Mouse (Mus musculus): ENCODE results near the gene Clmn. TPM values are rescaled to one million over a fixed set of nuclear protein-coding genes. Genes with fewer than 3 reads are reported as not detected.
A peak's percentile ranks its signal among the peaks of the same experiment; 100 is the strongest.

Clmn gene
- polyA plus RNA-seq, 1 experiment from 2014 or later: 8.8 TPM

DNA sequence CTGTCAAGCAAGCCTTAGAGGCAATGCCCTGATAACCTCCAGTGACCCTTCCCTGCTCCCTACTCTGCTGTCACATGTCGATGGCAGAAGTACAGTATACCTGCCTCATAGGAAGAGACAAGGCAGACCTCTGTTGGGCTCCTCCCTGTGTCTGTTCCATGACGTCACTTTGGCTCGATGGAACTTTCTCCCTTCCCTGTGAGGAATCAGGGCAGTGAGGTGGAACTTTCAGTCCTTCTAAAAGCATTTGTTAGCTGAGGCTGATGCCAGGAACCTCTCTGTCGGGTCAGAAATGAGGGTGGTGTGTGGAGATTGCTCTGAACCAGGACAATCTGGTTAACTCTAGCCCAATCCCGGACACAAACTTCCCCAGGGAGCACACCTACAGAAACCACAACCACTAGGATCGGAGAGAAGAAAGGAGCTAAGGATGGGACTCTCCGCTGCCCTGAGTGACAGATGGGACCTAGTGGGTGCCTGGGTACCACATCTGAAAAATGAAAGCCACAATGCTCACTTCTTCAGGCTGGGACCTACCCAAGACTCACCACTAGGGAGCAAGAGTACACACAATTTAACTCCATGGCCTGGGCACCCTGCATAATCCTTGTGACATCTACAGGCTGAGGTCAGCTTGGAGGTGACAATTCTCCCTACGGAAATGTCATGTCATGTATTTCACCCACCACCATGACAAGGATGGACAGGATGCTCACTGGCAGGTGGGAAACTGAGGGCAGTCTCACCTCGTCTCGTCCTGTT, 41.9 kb downstream of the Clmn start:
- ATAC-seq: no peak
- H3K4me3 ChIP-seq (ENCODE audit: low read depth, low read length): no peak overlapping the region
- no peak overlapping the region for H3K9ac ChIP-seq (ENCODE audit: low read depth, low read length)
- peak; percentile 44 for TF ChIP-seq CTCF (IDR thresholded peaks at IDR 0.05; ENCODE audit: low read depth)
- H3K36me3 ChIP-seq (ENCODE audit: control insufficient read depth, insufficient read depth): no peaks in the 10 kb centered on the region
- H3K9me3 ChIP-seq (ENCODE audit: control insufficient read depth): no peaks in the 10 kb centered on the region
- no peak overlapping the region for H3K27ac ChIP-seq (ENCODE audit: low read depth, low read length)
- no peak overlapping the region for H3K4me2 ChIP-seq (replicated peaks; ENCODE audit: low read depth)
- WGBS: 90% methylated on average over 10 of the region's 10 CpGs
- 0 out of 2 replicates have a peak, but pooled peaks cover 8% of the 10 kb centered on the region for H3K4me1 ChIP-seq (replicated peaks; ENCODE audit: control insufficient read depth, insufficient read depth, low read length)
- no peaks in the 10 kb centered on the region for H3K27me3 ChIP-seq (replicated peaks; ENCODE audit: control insufficient read depth, insufficient read depth, low read length)

DNA sequence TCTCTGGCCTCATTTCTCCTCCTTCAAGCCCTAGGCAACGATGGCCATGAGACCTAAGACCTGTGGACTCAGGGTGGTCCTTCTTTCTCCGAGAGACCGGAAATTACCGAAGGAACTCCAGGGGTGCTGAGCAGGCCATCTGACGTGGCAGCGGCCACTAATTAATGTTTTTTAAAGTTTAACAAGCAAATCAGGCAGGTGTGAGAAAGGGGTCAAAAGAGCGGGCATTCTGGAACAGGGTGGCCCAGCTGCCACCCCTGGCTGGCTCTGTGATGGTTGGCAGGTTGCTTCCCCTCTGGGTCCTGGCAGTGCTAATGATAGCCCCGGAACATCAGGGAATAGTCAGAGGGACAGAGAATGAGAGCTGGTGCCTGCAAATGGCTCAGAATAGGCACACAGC, 42.7 kb downstream of the Clmn start:
- Histone ChIP-seq H3K27me3 (replicated peaks; ENCODE audit: control insufficient read depth, insufficient read depth, low read length) (no peaks in the 10 kb centered on the region), H3K9me3 (ENCODE audit: control insufficient read depth) (no peaks in the 10 kb centered on the region), H3K4me1 (replicated peaks; ENCODE audit: control insufficient read depth, insufficient read depth, low read length) (0 out of 2 replicates have a peak, but pooled peaks cover 8% of the 10 kb centered on the region), H3K4me3 (ENCODE audit: low read depth, low read length) (no peak overlapping the region), H3K27ac (ENCODE audit: low read depth, low read length) (no peak overlapping the region), H3K4me2 (replicated peaks; ENCODE audit: low read depth) (no peak overlapping the region), H3K9ac (ENCODE audit: low read depth, low read length) (no peak overlapping the region), H3K36me3 (ENCODE audit: control insufficient read depth, insufficient read depth) (no peaks in the 10 kb centered on the region)
- ATAC-seq: no peak
- 88% methylated on average over 8 of the region's 8 CpGs for WGBS
- TF ChIP-seq CTCF (IDR thresholded peaks at IDR 0.05; ENCODE audit: low read depth): no peak

DNA sequence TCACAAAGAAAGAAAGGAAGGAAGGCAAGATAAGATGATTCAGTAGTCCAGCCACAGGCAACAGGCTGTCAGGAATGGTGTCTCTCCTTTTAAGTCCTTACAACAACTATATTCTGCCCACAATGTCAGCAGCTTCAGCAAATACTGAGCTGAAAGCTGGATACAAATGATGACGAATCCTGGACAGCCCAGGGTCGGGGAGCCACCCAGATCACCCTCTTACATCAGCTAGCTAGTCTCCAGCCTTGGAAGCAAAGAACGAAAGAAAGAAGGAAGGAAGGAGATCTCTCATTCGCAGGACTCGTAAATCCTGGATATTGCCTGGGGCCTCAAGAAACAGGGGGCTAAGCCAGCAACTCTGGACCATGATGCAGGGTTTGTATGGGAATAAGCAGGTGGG, 44.8 kb downstream of the Clmn start:
- no peak for ATAC-seq
- Histone ChIP-seq H3K27me3 (replicated peaks; ENCODE audit: control insufficient read depth, insufficient read depth, low read length) (no peaks in the 10 kb centered on the region), H3K4me3 (ENCODE audit: low read depth, low read length) (no peak overlapping the region), H3K27ac (ENCODE audit: low read depth, low read length) (no peak overlapping the region), H3K4me2 (replicated peaks; ENCODE audit: low read depth) (no peak overlapping the region), H3K36me3 (ENCODE audit: control insufficient read depth, insufficient read depth) (no peaks in the 10 kb centered on the region), H3K9me3 (ENCODE audit: control insufficient read depth) (no peaks in the 10 kb centered on the region), H3K9ac (ENCODE audit: low read depth, low read length) (no peak overlapping the region), H3K4me1 (replicated peaks; ENCODE audit: control insufficient read depth, insufficient read depth, low read length) (0 out of 2 replicates have a peak, but pooled peaks cover 2% of the 10 kb centered on the region)
- WGBS: 74% methylated on average over 5 of the region's 5 CpGs
- no peak for TF ChIP-seq CTCF (IDR thresholded peaks at IDR 0.05; ENCODE audit: low read depth)

DNA sequence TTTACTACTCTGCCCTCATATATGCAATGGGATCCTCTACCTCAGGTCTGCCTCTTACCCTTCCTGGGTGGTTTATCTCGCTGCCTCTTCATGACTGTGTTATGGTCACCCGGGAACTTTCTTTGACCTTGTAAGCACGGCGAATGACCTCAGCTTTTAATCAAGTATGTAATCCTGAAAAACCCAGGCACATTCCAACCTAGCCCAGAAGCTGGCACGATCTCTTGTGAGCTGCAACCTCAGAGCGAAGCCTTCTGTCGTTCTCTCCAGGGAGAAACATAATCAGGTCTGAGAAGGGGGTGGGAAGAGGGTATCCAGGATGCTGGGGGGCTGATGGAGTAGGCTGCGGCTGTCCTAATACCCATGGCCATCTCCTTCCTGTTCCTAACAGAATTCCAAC, 45.8 kb downstream of the Clmn start:
- Histone ChIP-seq H3K27me3 (replicated peaks; ENCODE audit: control insufficient read depth, insufficient read depth, low read length) (no peaks in the 10 kb centered on the region), H3K36me3 (ENCODE audit: control insufficient read depth, insufficient read depth) (no peaks in the 10 kb centered on the region), H3K9me3 (ENCODE audit: control insufficient read depth) (no peaks in the 10 kb centered on the region), H3K4me3 (ENCODE audit: low read depth, low read length) (no peak overlapping the region), H3K4me1 (replicated peaks; ENCODE audit: control insufficient read depth, insufficient read depth, low read length) (no peaks in the 10 kb centered on the region), H3K9ac (ENCODE audit: low read depth, low read length) (no peak overlapping the region), H3K27ac (ENCODE audit: low read depth, low read length) (no peak overlapping the region), H3K4me2 (replicated peaks; ENCODE audit: low read depth) (no peak overlapping the region)
- WGBS: 58% methylated on average over 8 of the region's 8 CpGs
- no peak for TF ChIP-seq CTCF (IDR thresholded peaks at IDR 0.05; ENCODE audit: low read depth)
- ATAC-seq: no peak

DNA sequence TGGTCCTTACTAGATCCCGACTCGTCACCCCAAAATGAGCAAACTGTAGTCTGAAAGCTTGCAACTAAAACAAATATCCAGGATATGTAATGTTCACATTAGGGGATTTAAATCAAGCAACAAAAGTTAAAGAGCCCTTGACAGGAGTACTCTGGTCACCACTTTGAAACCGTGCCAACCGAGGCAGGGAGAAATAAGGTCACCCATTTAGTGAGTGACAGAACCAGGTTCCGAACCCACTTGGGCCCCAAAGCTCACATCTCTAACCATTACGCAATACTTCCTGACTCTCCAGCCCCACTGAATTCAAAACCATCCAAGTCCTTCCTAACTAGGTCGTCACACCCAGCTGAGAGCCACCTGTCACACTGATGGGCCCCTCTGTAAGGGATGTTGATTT, 46.8 kb downstream of the Clmn start:
- no peak for ATAC-seq
- 81% methylated on average over 7 of the region's 7 CpGs for WGBS
- Histone ChIP-seq H3K4me1 (replicated peaks; ENCODE audit: control insufficient read depth, insufficient read depth, low read length) (no peaks in the 10 kb centered on the region), H3K27ac (ENCODE audit: low read depth, low read length) (no peak overlapping the region), H3K9me3 (ENCODE audit: control insufficient read depth) (no peaks in the 10 kb centered on the region), H3K36me3 (ENCODE audit: control insufficient read depth, insufficient read depth) (no peaks in the 10 kb centered on the region), H3K4me2 (replicated peaks; ENCODE audit: low read depth) (no peak overlapping the region), H3K9ac (ENCODE audit: low read depth, low read length) (no peak overlapping the region), H3K4me3 (ENCODE audit: low read depth, low read length) (no peak overlapping the region), H3K27me3 (replicated peaks; ENCODE audit: control insufficient read depth, insufficient read depth, low read length) (no peaks in the 10 kb centered on the region)
- TF ChIP-seq CTCF (IDR thresholded peaks at IDR 0.05; ENCODE audit: low read depth): no peak

DNA sequence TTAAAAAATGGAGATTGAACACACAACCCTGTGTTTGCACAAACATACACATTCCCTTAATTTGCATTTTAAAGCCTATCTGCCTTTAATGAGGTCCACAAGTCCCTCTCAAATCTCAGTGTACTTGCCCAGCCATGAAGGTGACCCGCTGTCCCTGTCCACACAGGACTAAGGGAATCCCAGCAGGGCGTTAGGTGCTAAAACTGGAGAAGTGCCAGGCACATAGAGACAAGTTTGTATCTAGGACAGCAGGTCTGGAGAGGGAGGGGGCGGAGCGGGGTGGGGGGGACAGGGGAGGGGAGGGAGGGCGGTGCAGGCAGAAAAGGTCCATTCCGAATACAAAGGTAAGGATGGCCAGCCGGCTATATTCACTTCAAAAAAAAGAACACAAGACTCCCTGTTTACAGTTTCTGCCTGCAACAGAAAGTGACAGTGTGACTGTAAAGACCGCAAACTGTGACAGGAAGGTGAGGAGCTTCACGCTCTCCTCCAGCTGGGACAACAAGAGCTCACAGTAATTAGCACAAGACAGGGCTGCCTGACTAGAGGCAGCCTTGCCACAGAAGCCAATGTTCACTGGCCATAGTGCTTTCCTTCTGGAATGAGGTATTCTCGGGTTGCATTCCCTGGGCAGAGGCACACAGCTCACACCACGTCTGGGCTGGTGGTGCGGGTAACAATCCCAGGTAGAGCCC, 47.6 kb downstream of the Clmn start:
- TF ChIP-seq CTCF (IDR thresholded peaks at IDR 0.05; ENCODE audit: low read depth): no peak
- H3K9me3 ChIP-seq (ENCODE audit: control insufficient read depth): no peaks in the 10 kb centered on the region
- H3K9ac ChIP-seq (ENCODE audit: low read depth, low read length): no peak overlapping the region
- H3K4me1 ChIP-seq (replicated peaks; ENCODE audit: control insufficient read depth, insufficient read depth, low read length): no peaks in the 10 kb centered on the region
- WGBS: 69% methylated on average over 12 of the region's 12 CpGs
- no peaks in the 10 kb centered on the region for H3K36me3 ChIP-seq (ENCODE audit: control insufficient read depth, insufficient read depth)
- H3K27me3 ChIP-seq (replicated peaks; ENCODE audit: control insufficient read depth, insufficient read depth, low read length): no peaks in the 10 kb centered on the region
- no peak overlapping the region for H3K27ac ChIP-seq (ENCODE audit: low read depth, low read length)
- H3K4me2 ChIP-seq (replicated peaks; ENCODE audit: low read depth): no peak overlapping the region
- H3K4me3 ChIP-seq (ENCODE audit: low read depth, low read length): no peak overlapping the region
- no peak for ATAC-seq

Measured in intestine, postnatal 0 days (tissue).